Mouse (Mus musculus) frontal cortex, adult (tissue): ENCODE measurements around the gene Rundc3a.
A peak's percentile ranks its signal among the peaks of the same experiment; 100 is the strongest.
"Not testable (repeated sequence)": the region's sequence is repeated elsewhere in the genome, so short reads cannot be mapped to it uniquely, and the experiment has no call there.

ENCODE experiments used
- ATAC-seq: cut with Nextera tagmentation; 2 replicates; pipeline ENCODE4 v1.9.2; 2017; ENCODE audit warnings: mild to moderate bottlenecking, moderate library complexity, mixed read lengths; ENCODE audit not compliant: low TSS enrichment

Rundc3a gene

DNA sequence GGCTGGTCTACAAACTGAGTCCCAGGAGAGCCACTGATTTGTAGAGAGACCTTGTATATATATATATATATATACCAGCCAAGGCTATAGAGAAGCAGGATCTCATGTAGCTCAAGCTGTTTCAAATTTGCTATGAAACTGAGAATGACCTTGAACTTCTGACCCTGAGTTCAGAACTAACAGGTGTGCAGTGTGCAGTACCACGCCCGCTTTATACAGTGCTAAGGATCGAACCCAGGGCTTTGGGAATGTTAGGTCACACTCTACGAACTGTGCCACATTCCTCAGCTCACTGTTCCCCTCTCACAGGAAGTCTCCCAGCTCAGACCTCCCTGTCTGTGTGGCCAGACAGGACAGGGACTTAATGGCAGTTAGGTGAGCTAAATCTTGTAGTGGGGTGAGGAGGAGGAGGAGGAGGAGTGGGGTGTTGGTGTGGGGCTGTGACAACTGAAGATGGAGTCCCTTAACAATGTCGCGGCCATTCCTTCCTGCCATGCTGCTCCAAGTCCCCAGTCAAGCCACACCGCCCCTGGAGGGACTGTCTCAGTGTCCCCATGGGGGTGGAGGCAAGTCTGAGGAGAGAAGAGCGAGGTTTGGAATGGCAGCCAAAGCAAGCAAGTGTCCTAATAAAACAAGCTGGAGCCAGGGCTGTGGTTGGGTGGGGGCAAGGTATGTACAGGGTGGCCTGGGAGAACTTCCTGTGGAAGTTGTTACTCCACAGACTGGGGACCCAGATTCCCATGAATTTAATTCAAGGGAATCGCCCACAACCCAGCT is 25.5 kb upstream of the Rundc3a start:
- ATAC-seq: no peak

DNA sequence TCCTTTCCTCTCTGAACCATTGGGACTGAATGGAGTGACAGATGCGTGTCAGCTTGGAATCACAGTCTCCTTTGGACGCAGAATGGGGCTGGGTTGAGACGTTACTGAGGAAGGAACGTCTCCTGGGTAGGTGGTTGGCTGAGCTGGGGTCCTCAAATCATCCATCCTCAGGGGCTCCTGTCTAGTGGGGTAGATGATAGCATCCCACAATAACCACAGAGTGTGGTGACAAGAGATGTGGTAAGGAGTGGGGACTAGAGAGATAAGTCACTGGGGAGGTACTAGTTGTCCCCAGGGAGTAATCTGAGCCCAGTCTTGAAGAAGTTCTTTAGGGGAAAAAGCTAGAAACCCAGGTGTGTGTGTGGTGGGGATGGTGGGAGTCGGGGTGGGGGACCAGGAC is 24.9 kb upstream of the Rundc3a start:
- no peak for ATAC-seq

DNA sequence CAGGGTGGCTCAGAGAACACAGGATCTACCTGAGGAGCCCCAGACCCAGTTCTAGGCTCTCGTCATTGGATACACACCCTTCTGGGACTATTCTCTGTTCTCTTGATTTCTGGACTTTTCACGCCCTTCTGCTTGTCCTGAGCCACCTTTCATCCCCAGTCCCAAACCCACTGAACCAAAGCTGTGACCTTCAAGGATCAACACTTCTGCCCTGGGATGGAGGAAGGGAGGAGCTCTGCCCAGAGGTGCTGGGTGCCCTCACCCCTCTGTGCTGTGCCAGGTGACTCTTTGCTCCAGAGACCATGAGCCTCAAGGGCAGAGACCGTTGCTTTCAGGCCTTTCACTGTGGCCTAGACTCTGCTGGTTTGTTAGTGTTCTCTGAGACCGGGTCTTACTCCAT is 23.9 kb upstream of the Rundc3a start:
- ATAC-seq: no peak

DNA sequence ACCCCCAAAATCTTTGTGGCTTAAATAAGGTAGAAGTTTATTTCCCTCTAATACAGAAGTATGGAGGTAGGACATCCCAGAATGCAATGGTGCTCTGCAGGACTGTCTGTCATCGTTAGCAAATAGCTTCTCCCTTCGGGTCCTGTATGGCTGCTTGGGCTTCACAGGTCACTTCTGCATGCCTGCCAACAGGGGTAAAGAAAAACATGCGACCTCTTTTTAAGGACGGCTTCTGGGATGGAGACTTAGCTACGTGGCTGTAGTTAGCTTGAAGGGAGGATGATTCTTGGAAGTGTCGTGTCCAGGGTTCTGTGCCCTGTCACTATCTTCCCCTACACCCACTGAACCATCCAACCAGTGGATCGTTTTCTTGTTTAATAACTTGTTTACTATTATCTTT is 22.9 kb upstream of the Rundc3a start:
- ATAC-seq: no peak

- ATAC-seq: no peak
These were observed 21.1 kb upstream of the Rundc3a start for GRCm38 (mm10) chr11:102371926-102372685.

DNA sequence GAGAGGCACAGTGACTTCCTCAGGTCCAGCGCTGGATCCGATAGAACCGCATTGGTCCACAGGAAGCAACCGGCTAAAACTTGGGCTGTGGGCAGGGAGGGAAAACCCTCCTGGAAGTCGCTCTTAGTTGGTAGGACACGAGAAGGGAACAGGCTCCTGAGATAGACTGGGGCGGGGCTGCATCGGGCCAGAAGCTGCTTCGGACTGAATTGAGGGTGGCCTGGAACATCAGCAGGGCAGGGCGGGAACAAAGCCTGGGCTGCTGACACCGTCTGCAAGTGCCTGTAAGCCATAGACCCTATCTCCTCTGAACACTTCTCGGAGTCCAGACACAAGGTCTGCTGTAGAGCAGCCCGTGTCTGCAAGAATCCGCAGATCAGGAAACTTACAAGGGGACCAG is 20.3 kb upstream of the Rundc3a start:
- ATAC-seq: no peak

- no peak for ATAC-seq
These were observed 19.6 kb upstream of the Rundc3a start for GRCm38 (mm10) chr11:102373646-102374045.

- no peak for ATAC-seq
These were observed 19.0 kb upstream of the Rundc3a start for GRCm38 (mm10) chr11:102374108-102374725.

- no peak; the same call in 1 of the 2 replicates for ATAC-seq
These were observed 17.7 kb upstream of the Rundc3a start for GRCm38 (mm10) chr11:102375196-102376173.

GRCm38 (mm10) chr11:102376196-102376835 is 16.9 kb upstream of the Rundc3a start:
- no peak for ATAC-seq

- no peak for ATAC-seq
These were observed 16.0 kb upstream of the Rundc3a start for GRCm38 (mm10) chr11:102377186-102377585.

DNA sequence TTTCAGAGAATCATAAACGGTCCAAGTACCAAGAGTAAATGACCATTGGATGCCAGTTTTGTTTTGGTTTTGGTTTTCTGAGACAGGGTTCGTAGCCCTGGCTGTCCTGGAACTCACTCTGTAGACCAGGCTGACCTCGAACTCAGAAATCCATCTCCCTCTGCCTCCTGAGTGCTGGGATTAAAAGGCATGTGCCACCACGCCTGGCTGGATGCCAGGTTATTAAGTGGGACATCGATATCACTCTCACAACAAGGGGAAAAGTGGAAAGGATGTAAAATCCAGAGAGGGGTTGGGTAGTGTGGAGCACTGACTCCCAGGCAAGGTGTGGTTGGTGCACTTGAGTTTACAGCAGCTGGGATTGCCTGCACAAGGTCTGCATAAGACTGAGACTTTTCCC is 13.1 kb upstream of the Rundc3a start:
- no peak for ATAC-seq

DNA sequence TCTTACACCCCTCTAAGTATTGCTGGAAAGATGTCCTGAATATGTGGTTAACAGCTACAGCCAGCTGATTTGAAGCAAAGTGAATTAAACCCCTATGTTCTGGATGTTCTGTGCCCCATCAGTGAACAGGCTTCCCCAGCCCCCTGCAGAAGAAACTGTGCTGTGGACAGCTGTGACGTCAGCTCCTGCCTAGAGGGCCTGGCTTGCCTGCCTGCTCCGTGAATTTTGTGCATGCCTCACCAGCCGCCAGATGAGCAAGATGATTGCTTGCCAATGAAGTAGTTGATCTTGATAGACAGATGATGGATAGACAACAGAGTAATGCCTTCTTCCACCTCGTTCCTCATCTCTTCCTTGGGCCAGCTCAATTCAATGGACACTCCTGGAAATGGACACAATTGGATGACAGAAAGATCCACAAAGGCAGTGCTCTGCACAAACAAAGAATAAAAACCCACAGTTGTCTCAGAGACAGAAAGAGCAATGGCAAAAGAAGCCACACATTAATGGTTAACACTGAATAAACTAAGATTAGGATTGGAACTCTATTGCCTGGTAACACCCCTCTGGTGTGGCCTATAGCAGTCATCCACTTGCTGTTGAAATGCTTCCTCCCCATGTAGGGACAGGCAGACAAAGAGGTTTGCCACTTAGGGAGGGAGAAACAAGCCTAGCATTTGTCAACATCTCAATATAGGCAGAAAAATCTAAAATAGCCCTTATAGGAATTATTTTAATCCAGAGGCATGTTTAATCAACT is 11.7 kb upstream of the Rundc3a start:
- ATAC-seq: no peak

DNA sequence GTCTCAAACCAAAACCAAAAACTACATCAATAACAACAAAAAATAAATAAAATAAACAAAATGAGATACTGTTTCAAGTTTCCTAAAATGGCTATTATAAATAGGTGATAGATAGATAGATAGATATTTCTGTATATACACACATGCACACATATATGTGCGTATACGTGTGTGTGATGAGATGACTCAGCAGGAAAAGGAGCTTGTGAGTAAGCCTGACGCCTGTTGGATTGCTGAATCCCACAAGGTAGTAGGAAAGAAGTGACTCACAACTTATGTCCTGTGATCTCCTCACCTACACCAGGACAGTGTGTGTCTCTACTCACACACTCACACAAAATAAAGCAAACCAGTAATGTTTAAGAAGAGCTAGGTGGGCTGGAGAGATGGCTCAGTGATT is 10.4 kb upstream of the Rundc3a start:
- ATAC-seq: no peak

DNA sequence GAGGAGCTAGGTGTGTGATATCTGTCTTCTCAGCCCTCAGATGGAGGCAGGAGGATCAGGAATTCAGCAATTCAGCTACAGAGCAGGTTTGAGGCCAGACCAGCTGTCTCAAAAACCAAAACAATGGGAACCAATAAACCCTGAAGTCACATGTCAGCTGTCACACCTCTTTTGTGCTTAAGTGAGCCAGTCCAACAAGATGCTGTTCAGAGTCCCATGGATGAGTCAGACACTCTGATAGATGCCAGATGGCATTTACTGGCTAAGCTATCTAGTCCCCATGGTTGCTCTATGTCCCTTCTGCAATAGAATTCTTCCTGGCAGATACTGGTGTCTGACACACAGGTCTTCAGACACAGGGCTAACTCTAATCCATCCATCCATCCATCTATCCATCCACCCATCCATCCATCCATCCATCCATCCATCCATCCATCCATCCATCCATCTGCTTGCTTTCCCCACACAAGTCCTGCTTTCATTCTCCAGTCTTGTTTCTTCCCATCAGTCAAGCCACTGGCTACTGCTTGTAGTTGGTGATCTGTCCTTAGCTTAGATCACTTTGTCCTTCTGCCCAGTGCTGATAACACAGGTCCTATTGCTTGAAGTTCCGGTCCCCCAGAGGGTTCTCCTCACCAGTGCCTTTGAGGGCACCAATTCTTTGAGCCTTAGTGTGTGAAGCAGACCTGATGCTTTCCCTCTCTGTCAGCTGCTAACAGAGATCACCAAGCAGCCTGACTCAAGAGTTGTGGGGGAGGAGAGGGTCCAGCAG is 9.7 kb upstream of the Rundc3a start:
- ATAC-seq: peak; percentile 27; the same call in 1 of the 2 replicates

- peak; percentile 74; the same call in 1 of the 2 replicates for ATAC-seq
These were observed 8.8 kb upstream of the Rundc3a start for GRCm38 (mm10) chr11:102384418-102384817.

DNA sequence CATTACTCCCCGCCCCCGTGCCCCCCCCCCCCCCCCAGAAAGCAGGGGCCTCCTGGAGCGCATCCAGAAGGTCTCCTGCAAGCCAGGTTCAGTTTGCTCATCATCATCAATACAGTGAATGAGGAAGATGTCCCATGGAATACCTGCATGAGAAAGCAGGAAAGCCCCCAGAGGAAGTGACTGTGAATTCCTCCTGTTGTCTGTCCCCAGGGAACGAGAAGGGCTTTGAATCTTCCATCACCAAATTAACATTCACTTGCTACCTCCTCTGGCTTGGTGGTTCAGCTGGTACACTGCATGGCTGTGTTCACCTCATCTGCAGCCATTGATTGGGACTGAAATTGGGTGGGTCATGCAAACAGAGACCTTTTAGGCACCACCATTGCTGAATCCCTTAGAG is 8.1 kb upstream of the Rundc3a start:
- ATAC-seq: no peak

DNA sequence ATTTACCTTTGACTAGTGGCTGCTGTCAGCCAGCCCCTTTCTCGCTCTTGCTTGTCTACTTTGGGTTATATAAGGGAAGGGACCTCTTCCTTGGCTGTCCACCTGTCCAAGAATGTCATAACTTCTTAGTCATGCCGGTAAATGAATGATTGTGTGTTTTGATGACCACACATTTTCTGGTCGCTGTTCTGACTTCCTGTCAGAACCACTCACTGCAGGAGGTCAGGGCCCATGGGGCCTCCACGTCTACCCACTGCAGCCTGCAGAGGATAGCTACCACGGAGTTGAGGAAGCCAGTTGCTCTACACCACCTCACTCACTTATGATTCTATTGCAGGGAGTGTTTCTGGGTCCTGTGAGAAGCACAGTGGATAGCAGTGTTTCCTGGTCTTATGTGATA is 7.1 kb upstream of the Rundc3a start:
- ATAC-seq: no peak

DNA sequence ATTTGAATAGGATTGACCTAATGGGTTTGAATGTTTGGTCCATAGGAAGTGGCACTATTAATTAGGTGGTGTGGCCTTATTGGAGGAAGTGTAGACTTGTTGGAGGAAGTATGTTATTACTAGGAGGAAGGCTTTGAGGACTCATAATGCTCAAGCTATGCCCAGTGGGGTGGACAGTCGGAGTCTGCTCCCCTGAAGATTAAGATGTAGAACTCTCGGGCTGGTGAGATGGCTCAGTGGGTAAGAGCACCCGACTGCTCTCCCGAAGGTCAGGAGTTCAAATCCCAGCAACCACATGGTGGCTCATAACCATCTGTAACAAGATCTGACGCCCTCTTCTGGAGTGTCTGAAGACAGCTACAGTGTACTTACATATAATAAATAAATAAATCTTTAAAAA is 3.8 kb upstream of the Rundc3a start:
- not testable (repeated sequence) for ATAC-seq
